Mouse (Mus musculus) frontal cortex, postnatal 14 days (tissue): ENCODE data around the gene Ccdc85c.

Experiments used
- DNase-seq, 2 experiments: peaks; one replicate each; pipeline ENCODE4 v3.0.0; 2022; ENCODE audit warnings: low spot score in 2 of 2

Gene Ccdc85c

DNA sequence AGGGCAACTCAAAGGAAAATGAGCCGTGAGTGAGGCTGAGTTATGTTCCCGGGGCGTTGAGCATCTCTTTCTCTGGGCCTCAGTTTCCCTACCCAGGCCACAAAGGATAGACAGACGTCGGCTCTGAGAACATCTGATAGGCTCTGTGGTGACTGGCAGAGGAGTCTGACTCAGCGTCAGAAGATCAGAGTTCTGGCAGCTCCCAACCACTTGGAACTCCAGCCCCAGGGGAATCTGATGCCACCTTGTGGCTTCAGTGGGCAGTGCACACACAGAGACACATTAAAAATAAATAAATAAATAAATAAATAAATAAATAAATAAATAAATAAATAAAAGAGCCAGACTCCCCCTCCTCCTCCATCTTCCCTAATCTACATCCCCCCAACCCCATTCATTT, 21.8 kb upstream of the Ccdc85c start:
- no peak for DNase-seq

DNA sequence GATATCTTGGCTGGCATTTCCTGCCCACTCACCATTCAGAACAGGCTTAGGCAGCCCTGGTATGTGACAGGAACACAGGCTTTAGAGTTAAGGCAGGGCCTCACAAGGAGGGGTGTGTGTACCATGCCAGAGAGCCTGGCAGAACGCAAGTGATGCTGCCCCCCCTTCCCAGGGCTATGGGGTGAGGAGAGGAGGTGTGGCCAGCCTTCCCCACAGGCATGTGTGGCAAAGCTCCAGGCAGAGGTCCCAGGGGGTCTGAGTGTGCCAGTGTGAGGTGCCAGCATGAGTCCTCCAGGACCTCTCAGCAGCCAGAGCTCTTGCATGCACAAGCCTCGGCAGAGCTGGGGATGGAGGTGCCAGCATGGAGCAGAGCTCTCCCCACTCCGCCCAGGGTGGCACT, 19.4 kb upstream of the Ccdc85c start:
- no peak for DNase-seq

DNA sequence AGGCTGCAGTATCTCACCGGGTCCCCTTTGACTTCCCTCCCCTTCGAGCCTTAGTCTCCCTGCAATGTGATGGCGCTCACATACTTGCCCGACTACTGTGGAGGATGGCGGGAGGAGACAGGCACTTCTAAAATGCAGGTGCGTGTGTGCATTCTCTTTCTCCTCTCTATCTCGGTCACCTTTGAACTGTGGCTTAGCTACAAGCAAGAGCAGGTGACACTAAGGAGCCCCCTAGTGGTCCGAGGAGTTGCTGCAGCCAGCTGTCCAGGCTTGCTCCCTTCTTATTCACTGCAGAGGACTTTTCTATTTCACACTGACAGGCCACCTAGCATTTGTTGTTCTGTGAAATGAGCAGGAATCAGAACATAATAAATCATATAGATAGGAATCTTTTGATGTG, 17.7 kb upstream of the Ccdc85c start:
- DNase-seq = peak in 1 of 2 experiments; percentile 57

DNA sequence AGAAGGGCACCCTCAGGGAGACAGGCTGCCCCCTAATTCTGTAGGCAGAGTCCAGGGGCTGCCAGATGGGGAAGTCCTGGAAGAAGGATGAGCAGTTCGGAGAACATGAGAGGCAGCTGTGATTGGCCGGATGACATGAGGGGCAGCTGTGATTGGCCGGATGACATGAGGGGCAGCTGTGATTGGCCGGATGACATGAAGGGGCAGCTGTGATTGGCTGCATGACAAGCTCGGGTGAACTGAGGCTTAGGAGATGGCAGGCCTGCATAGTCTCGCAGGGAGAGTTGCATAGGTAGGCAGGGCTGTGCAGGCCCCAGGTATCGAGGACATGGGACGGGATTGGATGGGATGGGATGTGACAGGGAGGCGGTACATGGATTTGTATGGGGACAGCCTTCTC, 17.2 kb upstream of the Ccdc85c start:
- DNase-seq = no peak

DNA sequence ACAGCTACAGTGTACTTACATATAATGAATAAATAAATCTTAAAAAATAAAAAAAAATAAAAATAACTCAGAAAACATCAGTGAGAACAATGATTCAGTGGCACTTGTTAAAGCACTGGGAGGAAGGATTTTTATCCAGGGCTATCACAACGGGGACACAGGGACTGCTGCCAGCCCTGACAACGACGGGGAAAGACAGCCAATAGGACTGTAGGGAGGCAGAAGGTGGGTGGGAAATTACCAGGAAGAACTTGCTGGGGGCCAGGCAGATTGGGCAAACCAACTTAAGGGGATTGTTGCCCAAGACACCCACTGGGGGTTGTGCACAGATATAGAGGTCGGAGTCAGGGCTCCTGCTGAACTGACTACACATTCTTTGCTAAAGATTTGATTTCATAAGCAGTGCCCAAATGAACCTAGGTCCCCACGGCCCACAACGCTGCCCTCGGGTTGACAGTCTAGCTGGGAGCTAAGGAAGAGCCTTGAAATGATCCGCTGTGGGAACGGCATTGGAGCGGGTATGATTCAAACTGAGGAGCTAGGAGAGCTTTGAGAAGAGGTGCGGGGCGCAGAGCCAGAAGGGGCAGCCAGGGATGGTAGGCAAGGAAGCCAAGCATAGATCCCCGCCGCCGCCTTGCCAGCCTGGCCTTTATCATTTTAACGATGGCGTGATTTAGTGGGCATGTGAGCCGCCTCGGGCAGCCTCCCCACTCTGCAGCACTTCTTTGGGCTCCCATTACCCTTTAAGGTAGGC, 13.1 kb upstream of the Ccdc85c start:
- DNase-seq = no peak

DNA sequence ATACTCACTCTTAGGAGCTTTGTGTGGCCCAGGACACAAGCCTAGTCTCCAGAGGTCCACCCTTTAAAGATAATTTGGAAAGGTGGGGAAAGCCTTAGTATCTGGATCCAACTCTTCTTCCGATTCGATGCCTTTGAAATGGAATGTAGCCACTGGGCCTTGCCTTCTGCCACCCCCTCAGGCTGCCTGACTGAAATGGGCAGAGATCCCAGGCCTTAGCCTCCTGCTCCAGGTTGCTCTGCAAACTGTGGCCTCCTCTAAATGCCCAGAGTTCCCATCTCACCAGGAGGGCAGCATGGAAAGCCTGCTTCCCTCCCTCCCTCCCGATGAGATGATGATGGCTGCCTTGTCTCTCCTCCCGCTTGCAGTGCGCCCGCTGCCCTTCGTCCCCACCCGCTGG, 11.8 kb upstream of the Ccdc85c start:
- DNase-seq = no peak

DNA sequence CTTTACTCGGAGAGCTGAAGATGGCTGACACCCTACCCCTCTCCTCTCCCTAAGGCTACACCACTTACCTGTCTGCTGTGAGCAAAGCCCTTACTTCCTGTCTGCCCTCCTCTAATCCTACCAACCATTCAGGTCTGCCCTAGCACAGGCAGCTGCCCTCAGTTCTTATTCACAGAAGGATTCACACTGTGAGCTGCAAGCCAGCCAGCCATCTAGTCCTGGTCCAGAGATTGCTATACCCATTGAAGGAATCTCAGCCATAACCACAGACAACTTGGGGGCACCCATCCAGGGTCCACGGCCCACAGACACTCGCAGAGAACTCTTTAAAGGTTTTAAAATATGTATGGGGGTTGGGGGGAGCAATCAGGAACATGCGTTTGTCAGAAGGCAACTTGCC, 11.2 kb upstream of the Ccdc85c start:
- no peak for DNase-seq

DNA sequence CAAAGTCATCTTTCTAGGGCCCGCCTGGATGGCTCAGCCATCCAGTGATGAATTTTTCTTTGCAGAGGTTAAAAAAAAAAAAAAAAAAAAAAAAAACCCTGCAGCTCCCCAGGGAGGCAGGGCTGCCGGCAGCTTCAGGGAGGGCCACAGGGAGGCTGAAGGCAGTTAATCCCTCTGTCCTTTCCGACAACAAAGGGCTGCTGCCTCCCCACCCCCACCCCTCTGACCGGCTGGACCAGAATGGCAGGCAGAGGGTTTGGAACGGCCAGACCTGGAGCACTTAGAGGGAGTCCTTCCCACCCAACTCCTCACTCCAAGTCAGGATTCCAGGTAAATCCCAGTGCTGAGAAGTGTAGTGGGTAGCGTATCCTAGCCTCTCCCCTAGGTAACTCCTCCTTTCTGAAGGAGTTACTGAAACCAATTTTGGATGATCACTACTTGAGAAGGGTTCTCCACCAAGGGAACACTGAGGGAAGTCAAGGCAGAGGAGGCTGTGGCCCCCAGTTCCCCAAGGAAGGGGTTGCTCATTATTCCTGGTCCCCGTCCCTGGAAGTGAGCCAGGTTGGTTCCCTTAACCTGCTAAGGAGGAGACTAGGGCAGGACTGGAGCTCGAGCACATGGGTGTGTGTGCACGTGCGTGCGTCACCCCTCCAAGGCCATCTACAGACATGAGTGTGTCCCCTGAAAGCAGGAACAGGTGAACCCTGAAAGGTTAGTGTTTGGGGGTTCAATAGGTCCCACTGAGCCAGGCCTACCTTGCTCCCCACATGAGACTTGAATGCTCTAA, 10.2 kb upstream of the Ccdc85c start:
- no peak for DNase-seq

DNA sequence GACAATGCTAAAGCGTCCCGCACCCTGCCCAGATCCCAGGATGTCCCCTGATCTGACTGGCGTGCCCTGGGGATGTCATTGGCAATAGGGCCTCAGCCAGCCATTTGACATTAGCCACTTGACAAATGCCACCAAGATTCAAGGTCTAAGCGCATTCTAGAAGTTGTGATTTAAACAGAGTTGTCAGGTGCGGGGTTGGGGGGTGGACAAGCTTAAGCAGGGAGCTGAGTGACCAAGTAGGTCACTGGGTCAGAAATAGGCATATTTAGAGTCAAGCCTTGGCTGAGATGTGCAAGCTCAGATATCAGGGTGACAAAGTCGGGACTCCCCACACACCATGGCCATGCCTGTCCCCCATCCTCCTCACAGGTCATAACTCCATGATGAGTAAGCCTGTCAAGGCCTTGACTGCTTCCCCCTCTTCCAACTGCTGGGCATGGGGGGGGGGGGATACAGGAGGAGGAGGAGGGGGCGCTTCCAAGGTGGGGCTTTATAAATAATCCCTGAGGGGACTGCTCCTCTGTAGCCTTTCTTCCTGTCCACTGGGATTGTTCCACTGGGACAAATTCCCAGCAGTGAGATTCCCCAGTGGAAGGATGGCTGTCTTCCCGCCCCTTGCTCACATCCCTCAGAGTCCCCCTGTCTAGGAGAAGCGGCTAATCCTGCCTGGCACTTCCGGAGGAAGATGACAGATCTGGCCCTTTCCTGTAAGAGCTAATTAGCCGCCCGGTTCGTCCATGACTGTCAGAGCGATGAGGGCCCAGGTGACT, 9.4 kb upstream of the Ccdc85c start:
- no peak for DNase-seq

DNA sequence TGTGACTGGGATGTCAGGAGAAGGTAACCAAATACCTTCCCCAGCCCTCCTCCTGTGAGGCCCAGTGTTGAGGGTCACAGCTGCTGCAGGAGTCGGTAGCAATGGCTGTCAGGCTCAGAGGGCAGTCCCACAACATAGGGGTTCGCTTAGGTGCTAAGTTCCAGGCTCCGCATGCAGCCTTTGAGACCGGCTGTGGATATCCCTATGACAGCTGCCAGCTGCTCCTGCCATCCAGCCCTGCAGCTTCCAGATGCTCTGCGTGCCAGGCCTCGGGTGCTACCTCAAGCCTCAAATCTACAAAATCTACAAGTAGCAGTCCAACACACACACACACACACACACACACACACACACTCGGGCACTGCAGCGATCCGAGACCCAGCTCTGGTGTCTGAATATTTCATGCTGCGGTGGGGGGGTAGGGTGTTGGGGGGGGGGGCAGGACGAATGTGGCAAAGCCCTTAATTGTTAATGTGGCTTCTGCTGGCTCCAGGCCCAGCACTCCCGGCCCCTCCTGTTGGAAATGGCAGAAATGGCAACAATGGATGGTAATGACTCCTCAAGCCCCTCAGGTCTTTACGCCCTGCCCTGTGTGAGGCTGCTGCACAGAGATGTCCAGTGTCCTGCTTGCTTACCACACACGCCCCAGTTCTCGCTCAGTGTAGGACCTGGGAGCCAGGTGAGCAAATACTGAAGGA, 3.1 kb upstream of the Ccdc85c start:
- DNase-seq = no peak

DNA sequence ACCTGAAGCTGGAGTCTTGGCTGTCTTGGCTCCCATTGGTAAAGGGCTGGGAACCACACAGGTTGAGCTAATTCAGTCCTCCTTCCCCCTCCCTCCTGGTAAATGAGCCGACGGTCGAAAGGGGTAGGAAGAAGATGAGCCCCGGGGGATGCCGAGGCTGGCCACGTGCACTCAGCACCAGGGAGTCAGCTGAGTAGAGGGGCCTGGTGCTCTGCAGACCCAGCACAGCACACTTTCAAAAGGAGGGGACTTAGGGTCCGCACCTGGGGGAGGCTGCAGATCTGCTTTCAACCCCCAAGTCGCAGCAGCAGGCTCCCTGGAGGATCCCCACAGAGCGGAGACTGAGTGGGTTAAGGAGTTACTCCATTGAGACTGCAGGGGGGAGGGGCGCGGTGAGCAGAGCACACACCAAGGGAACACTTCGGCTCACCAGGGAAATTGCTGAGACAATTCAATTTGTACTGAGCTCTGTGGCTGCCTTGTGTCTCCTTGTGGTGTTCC, 2.2 kb upstream of the Ccdc85c start:
- no peak for DNase-seq

DNA sequence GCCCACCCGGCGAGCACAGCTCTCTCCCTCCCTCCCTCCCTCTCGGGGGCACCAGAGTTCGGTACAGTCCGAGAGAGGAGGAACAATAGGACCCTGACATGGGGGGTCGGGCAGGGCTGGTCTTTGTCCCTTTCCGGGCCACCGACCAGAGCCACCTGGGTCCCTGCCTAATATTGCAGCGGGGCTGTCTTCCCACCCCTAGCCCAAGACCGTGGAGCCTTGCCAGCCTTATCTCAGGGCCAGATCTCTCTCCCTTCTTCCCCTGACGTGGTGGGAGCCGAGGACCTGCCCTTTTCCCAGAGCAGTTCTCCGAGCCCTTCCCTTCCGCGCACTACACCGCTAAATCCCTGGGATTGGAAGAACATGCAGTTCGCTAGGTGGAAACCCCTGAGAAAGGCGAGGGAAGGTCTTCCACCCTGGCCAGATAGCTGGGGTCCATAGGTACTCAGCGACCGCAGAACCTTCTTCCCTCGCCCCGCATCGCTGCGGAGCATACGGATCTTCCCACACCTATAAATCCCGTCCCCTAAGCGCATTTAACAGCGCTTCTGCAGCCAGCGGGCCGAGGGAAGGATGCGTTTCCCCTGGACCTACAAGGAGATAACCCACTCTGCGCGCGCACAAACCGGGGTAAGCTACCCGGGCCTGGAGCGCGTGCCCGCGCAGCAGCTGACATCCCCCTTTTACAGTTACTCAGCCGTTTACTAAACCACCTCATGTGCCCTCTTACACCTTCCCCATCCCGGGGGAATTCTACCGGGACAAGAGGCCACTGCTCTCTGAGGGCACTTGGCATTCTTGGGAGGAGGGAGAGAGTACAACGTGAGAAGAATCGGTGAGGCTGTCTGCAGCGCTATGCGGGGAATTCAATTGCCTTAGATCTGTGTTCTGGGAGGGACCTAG, 946 bp upstream of the Ccdc85c start:
- DNase-seq = peak; percentile 57 to 58

DNA sequence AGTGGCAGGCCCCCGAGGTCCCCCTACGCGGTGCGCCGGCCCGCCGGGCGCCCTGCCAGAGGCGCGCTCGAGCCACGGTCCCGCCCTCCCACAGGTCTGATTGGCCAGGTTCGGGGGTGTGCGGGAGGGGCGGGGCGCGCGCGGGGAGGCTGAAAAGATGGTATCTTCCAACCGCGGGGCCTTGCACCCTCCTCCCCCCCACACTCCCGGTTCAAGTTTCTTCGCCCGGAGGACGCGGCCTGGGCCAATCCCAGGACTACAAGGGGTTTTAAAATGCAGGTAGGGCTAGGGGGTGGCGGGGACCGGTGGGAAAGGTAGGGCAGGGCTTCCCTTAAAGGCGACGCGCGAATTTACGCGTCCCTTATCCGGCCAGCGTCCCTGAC, 274 bp upstream of the Ccdc85c start:
- DNase-seq = peak; percentile 95

DNA sequence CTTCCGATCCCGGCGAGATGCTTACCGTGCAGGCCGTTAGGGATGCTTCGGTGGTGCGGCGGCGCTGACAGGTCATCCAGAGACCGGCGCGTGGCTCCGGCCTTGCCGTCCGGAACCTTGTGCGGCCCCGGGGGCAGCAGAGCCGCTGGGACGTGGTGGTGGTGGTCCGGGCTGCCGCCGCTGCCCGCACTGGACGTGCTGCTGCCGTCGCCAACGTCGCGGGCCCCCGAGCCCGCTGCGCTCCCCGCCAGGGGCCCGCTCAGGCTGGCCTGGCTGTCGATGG, 971 bp downstream of the Ccdc85c start:
- no peak for DNase-seq

DNA sequence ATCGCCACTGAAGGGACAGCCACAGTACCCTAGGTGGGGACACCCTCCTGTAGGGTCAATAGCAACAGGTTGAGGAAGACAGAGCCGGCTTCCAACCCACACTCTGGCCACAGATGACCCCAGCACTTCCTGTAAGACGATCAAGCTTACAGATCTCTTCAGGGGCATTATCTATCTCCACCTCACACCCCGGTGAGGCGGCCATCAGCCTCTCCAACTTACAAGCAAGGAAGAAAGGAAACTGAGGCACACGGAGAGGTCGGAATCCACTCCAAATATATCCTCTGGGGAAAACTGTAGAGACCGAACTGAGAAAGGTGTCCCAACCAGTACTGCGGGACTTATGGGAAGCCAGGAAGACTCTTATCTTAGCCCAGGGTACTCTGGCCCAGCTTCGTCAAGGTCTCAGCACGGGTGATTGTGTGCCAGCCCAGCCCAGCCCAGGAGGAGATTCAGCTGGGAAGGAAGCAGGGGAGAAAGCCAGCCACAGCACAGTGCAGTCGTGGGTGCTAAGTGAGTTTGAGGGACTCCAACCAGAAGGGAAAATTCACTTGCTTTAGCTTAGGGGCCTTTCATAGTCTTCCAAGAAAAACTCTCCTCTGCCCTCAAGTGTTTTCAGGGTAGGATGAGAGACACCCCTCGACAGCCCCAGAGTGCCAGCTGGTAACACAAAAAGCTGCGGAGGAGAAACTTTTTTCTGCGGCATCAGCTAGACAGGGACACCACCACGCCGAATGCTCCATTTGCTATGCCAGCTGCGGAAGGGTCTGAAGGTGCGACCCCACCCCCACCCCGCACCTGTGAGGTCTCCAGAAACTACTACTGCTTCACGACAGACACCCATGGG, 1.5 kb downstream of the Ccdc85c start:
- no peak for DNase-seq

DNA sequence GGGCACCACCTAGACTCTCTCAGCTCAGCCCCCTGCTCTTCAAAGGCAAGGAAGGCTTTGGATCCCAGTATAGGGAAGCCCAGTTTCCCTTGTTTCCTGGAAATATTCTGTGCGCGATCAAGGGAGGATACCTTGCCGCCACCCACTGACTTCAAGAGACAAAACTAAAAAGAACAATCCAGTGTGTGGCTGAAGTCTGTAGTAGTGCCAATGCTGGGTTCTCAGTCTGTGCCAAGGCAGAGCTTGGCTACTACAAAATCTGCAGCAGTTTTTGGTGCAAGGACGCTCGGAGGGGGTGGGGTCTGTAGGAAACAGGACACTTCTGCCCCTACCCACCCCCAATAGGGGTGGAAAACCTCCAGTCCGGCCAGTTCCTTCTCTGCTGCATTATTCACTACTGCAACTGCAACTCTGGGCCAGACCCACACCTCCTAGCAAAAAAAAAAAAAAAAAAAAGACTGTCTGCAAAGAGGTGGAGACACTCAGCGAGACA, 3.0 kb downstream of the Ccdc85c start:
- no peak for DNase-seq

DNA sequence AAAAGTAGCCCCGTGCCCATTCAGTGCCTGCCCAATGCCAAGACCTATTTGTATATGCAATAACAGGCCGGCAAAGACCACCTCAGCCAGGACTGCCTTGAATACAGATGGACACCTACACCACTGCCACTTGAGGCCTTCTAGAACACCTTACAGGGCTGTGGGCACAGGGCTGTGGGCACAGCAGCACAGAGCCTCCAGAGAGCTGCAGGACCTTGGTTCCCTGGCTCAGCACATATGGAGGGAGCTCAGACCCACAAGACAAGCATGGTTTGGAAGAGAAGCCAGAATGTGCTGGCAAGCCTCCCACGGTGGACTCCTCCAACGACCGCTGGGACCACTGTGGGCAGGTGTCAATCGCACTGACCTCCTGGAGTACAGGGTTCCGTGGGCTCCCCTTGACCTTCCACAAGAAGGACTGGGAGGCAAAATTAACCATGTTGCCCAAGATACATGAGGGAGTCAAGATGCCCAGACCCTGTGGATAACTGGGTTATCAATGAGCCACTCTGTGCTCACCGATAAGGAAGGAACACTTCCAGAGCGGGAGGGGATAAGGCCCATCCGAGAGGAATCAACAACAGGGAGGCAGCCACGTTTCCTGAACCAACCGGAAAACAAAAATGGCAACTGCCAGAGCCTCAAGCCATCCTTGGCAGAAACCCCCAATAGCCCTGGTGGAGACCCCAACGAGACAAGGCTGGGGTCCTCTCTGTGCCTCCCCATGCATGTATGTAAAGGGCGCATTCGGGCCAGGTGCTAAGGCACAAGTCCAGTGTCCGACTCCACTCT, 3.7 kb downstream of the Ccdc85c start:
- no peak for DNase-seq

DNA sequence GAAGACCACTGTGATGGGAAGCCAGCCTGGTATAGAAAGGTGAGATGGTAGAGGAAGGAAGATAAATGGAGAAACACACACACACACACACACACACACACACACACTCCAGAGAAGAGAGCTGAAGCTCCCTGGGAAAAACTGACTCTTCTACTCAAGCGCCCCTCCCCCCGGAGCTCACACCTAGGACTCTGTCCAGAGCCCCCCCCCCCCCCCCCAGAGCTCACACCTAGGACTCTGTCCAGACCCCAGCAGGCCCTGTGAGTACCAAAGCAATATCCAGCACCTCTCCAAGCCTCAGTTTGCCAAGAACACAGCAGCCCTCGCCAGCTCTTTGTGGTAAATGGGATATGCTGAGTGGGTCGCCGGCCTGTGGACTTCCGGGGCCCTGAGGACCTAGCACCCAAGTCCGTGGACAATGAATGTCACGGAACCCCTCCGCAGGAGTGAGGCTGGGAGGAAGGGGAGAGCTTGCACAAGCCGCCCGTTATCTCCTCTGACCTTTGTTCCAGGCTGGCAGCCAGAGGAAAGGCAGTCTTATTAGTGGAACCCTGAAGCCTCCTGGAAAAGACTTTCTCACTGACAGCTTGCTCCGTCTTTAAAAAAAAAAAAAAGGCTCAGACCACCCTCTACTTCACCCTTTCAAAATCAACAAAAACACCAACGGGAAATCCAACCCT, 4.8 kb downstream of the Ccdc85c start:
- DNase-seq = no peak

DNA sequence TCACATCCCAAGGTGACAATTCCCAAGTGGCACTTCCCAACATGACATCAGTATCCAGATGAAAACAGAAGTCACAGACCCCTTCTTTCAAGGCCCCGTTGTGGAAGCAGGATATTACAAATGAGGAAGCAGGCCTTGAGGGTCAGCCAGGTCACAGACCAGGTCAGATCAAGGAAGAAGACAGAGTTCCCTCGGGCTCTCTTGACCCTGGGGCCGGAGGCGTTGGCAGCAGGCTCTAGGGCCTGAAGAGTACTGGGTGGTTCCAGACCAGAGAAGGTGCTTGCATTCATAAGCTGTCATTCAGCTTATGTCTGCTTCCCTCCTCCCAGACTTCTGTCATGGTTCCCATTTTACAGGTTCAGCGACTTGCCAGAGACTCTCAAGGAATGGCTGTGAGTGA, 5.5 kb downstream of the Ccdc85c start:
- DNase-seq = no peak
